Mouse (Mus musculus) A20 (cell line): ENCODE measurements at regions not wholly inside any gene's neighbourhood (a gene's known extent, or its start where the extent isn't known, plus 50 kb on each side); places are given as distances from the start of the nearest gene placed in this dataset.

Experiments used
- DNase-seq: peaks from one replicate; pipeline ENCODE4 v3.0.0-alpha.2; 2011; ENCODE audit warnings: low read depth, low spot score

DNA sequence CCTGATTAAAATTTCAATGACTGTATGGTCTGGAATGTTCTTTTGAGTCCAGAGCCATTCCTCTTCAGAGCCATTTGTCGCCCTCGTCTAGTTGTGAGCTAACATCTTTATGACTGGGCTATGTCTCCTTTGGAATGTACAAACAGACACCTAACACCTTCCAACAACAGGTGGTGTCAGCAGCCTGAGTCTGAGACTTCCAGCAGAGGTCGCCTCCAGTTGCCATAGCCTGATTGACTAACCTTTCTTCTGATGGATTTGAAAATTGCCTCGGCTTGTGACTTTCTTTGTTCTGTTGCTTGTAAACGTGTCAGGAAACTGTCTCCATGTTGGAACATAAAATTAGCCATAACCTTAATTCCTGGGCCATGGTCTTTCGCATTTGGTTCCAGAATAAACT lies 284.8 kb upstream of the Hs6st1 start:
- peak; percentile 15 for DNase-seq

DNA sequence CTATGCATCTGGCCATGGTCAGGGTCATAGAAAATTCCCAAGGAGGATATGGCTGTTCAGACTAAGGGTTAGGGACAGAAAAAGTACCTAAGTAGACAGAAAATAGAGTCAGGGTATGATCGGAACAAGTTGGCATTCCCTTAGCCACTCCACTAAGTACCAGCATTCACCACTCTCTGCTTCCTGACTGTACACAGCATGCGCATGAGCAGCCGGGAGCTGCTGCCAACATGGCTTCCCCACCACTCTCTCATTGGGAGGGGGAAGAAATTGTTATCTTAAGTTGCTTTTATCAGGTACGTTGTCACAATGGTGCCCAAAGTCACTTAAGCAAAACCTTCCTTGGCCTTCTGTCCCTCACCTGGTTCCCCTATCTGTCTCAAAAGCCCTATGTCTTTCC lies 282.0 kb upstream of the Hs6st1 start:
- no peak for DNase-seq

DNA sequence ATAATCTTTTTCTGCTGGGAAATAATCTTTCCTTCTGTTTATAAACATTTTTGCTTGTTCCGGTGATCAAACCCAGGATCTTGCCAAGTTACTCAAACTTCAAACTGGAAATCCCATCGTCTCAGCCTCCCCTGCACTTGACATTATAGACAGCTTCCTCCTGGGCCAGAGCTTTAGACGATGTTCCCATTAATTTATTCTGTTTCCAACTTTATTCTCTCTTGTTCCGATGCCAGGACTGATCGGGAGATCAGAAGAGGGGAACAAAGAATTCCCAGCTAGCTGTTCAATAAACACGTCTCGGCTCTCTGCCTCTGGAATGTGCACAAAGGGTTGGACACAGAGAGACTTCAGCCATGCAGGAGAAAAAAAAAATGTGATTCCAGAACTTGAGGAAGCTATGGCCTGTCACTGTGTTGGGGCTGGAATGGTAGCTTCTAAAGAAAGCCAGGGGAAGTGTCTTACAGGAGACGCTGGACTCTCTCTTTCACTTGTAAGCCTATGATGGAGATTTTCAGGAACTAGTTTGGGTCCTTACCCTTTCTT lies 281.5 kb upstream of the Hs6st1 start:
- DNase-seq, result no peak

DNA sequence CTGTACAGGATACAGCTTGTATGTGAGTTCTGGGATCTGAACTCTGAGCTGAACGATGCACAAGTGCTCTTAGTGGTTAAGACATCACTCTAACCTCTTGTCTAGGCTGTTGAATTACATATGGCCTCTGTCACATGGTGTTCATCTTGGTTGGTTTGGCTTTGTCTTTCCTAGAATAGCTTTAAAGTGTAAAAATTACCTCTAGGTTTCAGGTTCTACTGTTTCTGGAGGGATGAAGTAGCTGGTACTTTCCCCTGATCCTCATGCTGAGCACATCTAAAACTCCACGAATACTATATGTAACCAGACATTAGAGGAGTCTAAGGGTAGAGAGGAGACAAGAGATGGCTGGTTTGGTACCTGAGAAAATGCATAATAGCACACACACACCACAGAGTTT lies 271.1 kb upstream of the Hs6st1 start:
- DNase-seq, result no peak

DNA sequence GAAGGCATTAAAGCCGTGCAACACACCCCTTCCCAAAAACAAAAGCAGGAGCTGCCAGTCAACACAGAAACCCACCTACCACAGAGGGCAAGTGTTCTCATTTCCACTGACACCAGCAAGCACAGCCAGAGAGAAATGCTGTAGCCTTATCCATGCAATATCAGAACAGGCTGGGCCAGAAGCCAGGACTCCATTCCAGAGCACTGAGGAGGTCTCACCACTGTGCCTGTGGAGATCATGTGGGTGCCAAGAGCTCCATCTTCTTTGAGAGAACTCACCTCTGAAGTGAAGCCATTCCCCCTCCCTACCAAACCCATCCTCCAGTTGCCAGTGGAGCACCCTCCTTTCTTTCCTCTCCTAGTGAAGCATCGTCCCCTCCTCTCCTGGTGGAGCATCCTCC lies 270.7 kb upstream of the Hs6st1 start:
- DNase-seq, result no peak

DNA sequence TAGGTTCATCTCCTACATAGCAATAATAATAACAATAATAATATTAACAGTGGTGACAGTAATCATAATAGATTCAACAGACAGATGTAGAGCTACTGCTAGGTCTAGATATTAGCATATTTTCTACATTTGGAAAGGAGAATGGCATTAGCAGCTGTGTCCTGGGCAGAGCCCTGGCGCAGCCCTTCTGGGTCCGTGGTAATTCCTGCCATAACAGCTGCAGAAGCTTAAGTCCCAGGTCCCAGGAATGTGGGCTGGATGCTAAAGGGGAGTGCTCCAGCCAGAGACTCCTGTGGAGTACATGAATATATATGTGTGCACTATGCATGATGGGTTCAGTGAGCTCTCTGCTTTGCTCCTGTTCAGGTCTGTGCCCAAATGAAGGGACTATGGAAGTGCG lies 262.7 kb upstream of the Hs6st1 start:
- no peak for DNase-seq

DNA sequence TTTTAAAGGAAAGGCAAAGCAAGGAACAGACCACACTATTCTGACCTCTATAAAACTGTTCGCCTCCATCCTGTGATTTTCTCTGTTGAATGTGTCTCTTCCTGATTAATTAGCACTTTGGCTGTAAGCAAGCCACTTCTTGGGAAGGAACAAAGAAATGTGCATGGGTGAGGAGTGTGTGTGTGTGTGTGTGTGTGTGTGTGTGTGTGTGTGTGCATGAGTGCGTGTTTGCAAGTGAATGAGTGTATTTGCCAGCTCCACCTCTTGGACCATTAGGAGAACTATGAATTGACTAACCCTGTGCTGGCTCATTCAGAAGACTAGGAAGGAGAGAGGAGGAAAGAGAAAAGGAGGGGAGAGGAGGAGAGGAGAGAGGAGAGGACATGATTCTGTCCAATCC lies 261.9 kb upstream of the Hs6st1 start:
- no peak for DNase-seq

DNA sequence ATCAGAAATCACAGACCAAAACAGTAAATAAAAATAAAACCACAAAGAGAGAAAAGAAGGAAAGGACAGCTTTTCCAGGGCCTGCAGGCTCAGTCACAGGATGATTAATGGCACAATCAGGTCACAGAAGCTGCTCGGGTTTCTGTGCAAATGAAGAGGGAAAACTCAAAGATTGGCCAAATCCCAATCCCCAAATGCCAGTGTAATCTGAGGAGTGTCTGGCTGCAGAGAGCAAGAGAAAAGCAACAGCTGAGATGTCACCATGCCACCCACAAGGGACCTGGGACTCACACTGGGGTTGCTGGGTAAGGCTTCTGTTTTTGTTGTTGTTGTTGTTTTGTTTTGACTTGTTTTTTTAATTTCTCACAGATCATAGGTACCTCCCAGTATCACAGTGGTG lies 261.5 kb upstream of the Hs6st1 start:
- DNase-seq, result no peak

DNA sequence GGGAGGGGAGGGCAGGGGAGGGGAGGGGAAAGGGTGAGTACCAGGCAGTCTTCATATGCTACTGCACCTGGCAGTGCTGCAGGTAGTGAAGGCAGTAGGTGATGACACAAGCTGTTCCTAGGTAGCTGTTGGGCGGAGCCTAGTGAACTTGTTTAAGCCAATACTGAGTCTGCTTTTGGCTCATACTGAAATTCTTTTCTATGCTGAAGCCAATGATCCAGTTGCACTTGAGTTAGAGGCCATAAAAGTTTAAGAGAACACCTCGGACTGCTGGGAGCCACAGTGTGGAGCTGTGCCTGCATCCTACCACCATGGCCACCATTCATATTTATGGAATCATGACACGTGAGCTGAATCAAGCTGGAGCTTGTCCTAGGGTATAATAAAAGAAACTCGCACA lies 259.3 kb upstream of the Hs6st1 start:
- DNase-seq, result no peak

DNA sequence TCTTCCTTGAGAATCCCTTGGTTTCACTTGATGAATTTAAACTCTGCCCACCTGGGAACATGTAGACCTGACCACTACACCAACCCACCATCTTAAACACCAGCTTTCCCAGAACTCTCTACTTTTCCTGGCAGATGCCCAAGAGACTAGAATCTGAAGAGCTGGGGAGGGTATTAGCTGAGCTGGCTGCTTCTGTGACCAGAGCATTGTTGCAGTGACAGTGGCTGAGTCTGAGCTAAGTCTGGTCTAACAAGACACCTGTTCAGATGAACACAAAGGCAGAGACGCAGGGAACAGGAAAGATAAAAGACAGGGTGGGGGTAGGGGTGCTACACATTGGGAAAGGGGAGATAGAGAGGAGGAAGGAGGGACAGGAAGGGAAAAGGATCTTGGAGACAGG lies 258.9 kb upstream of the Hs6st1 start:
- no peak for DNase-seq

DNA sequence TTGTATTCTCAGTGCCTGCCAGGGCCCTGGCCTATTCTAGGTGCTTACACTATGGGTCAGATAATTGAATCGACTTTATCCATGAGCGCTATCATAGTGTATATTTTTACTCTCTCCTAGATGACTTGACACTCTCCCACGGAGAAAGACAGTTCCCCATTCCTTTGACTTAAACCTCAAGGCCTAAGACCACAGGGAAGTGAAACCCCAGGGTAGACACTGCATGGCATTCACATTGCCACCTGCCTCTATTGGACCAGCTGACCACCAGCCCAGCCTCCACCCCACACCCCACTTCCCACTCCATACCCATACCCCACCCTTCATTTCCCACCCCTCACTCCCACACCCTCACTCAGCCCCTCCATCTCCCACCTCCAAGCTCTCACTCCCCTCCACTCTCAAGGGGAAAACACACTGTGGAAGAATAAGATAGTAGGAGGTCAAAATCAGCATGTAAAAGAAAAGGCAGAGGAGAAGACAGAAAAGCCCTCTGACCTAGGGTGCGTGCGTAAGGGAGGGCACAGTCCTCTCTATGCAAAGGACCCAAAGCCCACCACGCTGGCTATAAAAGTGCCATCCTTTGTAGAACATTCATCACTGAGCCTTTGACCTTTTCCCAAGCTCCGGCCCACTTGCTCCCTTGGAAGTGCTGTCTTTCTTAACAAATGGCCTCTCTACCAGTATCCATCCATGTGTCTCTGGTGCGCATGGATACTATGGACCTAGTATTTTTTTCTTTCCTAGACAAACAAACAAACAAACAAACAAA lies 257.4 kb upstream of the Hs6st1 start:
- peak; percentile 75 for DNase-seq

DNA sequence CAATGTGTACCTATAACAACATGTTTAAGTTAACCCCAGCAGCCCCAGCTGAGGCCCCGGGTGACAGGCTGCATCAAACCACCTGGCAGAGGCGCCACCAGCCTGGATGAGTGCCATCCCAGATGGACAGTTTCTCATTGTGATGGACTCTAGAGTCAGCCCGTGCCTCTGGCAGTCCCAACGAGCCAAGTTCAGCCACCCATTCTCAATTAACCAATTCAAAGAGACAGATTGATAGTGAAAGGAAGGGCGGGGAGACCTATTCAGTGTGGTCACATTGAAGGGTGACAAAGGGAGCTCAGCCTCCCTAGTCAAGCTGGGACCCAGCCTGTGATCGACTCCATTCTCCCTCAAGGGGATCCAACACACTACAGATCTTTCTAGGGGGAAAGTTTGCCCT lies 256.8 kb upstream of the Hs6st1 start:
- no peak for DNase-seq

DNA sequence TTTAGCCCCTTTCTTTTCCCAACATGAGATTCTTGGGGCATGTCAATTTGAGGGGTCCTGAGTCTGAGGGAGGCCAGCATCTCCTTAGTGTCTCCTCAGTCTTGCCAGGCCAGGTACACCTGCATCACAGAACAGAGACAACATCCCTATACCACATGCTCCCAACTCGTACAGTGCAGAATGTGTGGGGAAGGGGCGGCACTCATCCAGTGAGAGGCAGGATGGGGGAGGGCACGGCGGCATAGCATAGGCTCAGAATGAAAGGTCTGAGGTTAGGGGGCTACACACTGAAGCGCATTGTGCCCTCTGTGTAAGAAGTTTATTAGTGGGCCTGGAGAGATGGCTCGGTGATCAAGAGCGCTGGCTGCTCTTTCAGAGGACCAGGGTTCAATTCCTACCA lies 256.4 kb upstream of the Hs6st1 start:
- DNase-seq, result no peak

DNA sequence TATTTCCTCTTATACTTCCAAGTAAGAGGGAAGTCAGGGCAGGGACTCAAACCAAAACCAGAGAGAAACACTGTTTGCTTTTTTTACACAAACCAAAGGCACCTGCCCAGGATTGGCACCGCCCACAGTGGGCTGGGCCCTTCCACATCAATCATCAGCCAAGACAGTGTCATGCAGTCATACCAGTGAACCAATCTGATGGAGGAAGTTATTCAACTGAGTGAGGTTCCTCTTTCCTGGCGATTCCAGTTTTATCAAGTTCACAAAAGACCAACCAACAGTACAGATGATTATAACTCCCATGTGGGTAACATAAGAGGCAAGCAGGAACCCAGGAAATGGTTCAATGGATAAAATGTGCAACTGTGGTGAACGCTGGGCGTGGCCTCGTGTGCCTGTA lies 254.6 kb upstream of the Hs6st1 start:
- DNase-seq, result peak; percentile 85

DNA sequence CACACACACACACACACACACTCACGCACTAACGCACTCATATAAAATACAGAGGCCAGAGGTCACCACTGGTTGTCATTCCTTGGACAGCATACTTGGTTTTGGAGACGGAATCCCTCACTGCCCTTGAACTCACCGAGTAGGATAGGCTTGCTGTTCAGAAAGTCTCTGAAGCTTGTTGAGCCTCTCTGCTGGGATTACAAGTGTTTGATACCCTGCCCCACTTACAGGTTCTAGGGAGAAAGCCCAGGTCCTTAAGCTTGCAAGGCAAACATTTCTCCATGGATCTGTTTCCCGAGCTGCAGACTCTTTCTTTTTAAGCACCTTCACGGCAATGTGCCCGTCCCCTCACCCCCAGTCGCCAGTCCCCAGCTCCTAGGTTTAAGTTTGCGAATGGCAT lies 254.0 kb upstream of the Hs6st1 start:
- no peak for DNase-seq

DNA sequence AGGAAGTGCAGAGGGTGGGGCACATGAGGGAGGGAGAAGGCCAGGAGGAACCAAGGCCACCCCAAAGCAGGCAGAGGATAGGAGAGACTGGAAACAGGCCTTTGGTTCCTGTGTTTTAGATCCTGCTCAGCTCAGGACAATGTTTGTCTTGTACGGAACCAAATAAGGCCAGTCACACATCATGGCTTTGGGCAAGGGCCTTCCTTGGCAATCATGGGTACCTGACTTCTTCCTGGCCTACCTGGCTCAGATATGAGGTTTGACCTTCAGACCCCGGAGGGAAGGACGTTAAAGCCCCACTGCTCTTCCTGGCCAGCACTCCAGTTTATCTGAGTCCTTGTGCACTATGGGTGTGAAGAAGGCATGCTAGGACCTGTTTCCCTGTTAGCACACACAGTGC lies 253.4 kb upstream of the Hs6st1 start:
- no peak for DNase-seq

DNA sequence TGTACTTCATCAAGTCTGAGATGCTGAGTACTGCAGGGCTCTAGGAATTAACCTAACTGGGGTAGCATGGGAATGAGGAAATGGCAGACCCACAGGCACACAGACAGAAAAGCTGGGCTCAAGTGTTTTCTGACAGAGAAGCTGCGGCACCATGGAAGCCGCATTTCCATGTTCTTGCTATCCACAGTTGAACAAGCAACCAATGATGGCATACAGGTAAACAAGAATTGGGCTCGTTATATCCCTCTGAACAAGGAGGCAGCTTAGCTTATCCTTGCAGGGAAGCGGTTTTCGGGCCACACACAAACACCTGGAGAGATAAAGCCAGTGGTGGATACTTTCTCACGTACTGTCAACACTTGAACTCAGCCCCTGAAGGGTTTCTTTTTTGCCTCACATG lies 246.4 kb upstream of the Hs6st1 start:
- DNase-seq, result no peak

DNA sequence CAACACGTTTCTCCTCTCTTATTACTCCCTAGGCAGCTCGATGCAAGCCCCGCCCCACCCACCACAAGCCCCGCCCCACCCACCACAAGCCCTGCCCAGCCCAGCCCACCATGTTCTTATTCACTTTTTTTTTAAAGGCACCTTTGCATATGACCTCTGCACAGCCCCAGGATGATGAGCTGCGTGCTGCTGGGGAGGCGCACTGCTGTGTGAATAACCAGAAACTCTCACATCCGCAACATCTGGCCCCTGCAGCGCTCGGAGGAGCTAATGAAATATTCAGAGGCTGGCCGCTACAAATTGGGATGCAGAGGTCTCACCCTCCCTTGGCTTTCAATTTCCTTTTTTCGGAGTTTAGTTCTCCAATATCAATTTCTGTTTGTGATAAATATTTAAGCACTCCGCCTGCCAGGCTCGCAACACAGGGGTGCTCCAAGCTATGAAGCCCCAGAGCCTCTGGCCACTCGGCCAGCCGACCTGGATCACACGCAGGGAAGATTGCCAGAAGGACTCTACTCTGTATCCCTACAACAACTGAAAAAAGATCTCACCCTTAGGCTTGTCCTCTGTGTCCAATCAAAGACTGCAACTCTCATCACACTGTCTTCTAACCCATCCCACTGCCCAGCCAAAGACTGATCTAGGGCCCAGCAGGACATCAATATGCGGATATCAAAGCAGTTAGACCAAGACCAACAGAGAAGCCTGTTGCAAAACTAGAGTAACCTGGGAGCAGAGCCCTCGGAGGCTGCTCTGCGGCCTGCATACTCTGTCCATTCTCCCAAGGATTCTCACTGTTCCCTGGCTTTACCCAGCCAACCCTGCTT lies 245.6 kb upstream of the Hs6st1 start:
- DNase-seq, result peak; percentile 93

DNA sequence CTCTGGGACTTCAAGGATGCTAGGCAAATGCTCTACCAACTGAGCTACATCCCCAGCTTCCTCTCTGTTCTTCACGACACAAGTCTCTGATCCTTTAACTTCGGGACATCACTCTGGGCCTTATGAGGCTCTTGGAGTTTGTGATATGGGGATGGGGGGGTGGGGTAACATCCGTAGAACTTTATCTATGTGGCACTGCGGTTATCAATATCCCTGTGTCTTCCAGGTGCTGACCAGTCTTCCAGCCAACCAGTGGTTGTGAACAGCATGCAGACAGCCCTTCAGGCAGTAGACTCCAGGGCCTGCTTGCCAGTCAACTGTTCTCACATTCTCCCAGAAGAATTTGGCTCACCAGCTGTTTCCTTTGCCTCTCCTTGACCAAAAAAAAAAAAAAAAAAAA lies 244.7 kb upstream of the Hs6st1 start:
- no peak for DNase-seq

DNA sequence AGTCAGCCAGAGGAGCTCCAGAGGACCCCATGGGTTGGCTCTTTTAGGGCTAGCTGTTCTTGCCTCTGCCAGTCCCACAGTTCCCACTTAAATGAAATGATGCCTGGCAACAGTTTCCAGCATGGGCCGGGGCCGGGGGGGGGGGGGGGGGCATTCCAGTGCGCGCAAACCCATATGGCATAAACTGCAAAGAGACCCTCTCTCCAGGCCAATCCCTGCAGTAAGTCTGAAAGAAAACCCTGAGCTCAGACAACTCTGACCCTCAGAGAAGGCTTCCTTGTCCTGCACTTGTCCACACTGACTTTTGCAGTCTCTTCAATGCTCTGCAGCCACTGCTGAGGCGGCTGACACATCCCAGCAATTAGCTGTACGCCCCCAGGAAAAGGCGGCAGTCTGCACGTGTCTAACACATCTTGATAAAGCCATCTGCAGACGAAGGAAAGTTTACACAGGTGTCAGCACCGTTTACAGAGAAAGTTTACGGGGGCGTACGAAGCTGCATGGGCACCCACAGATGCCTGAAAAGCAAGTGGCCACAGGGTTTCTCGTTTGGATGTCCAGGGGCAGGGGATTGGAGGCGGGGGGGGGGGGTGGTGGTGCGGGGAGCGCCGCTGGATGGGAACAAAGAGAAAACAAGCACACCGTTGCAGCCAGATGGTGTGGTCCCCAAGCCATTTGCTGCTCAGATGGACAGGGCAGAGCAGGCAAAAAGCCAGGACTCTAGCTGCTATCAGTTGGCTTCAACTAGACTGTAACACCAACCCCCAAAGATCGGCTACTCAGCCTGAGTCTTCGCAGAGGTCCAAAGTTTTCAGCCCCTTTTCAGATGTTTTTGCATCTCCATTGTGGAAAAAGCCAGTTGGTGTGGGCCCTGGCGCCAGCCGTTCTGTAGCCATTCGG lies 244.0 kb upstream of the Hs6st1 start:
- DNase-seq, result no peak

DNA sequence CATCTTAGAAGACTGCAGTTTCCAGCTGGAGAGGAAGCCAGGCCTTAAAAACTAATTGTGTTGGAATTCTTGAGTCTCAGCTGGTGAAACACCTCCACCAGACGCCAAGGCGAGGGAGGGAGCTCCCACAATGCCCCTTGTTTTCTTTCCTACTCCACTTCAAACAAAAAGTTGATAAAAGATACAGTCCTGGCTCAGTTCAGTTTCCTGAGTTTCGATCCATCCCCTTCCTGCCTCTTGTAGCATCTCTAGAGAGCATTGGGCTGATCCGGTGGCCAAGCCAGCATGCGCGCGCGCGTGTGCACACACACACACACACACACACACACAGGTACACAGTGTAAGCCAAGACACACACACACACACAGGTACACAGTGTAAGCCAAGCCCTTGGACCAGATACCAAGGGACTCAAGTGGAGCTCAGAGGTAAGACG lies 242.7 kb upstream of the Hs6st1 start:
- DNase-seq, result no peak

DNA sequence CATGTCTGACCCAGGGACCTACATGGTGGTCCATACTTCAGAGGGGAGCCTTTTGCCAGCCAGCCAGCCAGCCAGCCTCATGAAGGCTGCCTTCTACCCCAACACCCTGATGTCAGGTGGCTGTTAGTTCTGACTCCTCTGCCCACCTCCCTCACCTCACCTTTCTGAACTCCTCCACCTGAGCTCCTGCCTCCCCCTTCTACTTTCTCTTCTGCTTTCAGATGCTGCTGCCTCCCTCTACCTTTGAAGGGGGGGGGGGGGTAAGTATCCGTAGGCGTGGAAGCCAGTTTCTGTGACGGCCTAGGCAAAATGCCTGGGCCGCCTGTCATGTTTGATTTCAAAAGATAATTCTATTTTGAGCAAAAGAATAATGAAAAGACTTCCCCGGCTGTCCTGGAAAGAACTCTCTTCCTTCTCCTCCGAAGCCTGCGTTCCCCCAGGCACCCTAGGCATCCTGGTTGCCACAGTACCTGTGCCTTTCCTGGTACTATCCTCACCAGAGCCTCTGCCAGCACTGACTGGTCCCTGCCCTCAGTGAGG lies 241.6 kb upstream of the Hs6st1 start:
- peak; percentile 66 for DNase-seq
